Comparison of ENCODE assay signal across 1 mouse cellular context in the genomic region with DNA sequence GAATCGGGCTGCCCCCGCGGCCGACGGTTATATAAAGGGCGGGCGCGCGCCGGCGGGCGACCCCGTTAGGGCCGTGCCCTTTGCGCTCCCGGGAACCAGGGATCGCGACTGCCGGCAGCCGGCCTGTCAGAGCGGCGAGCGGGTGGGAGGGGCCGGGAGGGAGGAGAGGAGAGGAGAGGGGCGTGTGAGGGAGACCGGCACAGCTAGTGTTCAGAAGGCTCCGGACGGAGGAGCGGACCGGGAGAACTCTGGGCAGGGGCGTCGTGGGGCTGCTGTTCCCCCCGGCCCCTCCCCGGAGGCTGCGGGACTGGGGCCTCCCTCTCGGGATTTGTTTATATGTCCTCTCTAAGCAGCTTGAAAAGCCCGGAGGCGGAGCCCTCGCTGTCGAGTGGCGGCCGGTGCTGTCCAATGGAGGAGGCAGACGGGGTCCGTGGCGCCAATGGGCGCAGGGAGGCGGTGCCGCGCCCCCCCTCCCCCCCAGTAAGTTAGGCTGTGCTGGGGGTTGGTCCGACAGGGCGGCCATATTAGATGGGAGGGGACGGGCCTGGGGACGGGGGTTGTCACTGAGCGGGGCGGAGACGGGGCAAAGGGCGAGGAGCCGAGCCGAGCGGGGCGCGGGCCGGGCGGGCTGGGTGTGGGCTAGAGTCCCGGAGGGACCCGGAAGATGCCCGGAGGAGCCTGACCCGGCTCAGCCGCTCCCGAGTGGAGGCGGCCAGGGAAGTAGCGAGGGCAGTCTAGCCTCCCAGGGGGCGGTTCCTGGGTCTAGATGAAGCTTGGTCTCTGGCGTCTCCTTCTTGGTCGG.
TF ChIP-seq lines count a peak whose summit lies in the region.

No protein-coding gene starts in this region.

TF ChIP-seq in MEL, 35 proteins besides CTCF, POLR2A, EP300 and RAD21 (continued from another document):
- TF ChIP-seq SMC3 (IDR thresholded peaks at IDR 0.05; ENCODE audit: low read depth, low read length) (no peak), TAL1 (IDR thresholded peaks at IDR 0.05; ENCODE audit: low read length) (no peak), CHD2 (IDR thresholded peaks at IDR 0.05; ENCODE audit: low read length) (peak; percentile 78), POLR2AphosphoS5 (IDR thresholded peaks at IDR 0.05; ENCODE audit: borderline replicate concordance, low read depth, low read length) (no peak), MAZ (IDR thresholded peaks at IDR 0.05; ENCODE audit: low read depth, low read length) (peak; percentile 99), MYB (IDR thresholded peaks at IDR 0.05; ENCODE audit: low read depth, low read length) (no peak), MAX (IDR thresholded peaks at IDR 0.05; ENCODE audit: low read length) (no peak), JUND (IDR thresholded peaks at IDR 0.05; ENCODE audit: low read depth, low read length) (no peak), MYC (IDR thresholded peaks at IDR 0.05; ENCODE audit: low read depth, low read length) (no peak), RCOR1 (IDR thresholded peaks at IDR 0.05; ENCODE audit: low read depth, low read length) (no peak), ETS1 (IDR thresholded peaks at IDR 0.05; ENCODE audit: low read depth, low read length) (no peak), USF1 (IDR thresholded peaks at IDR 0.05; ENCODE audit: low read depth, low read length) (peak; percentile 69)
